Mouse (Mus musculus) heart, adult 2 months (tissue): Measurements from ENCODE around the gene Dusp14.

ENCODE experiments used
- CTCF ChIP-seq: fragments of 200-600 bp; IDR thresholded peaks from 2 replicates; pipeline ENCODE4 v1.8.1; 2022; ENCODE audit warnings: antibody characterized with exemption, mild to moderate bottlenecking, moderate library complexity
- EP300 ChIP-seq: fragments of 200-500 bp; IDR thresholded peaks from 2 replicates; pipeline ENCODE4 v1.6.1; 2011; ENCODE audit warnings: low read depth, low read length, control low read depth; ENCODE audit not compliant: insufficient read depth
- POLR2A ChIP-seq: fragments of 200-500 bp; IDR thresholded peaks from 2 replicates; pipeline ENCODE4 v1.6.1; 2011; ENCODE audit warnings: mild to moderate bottlenecking, low read depth, low read length, control low read depth; ENCODE audit not compliant: insufficient read depth

- no peak for TF ChIP-seq CTCF
- no peak for TF ChIP-seq POLR2A
- TF ChIP-seq EP300 = no peak
Measured at GRCm38 (mm10) chr11:84072904-84073651, 4.0 kb upstream of the Dusp14 start.
